Mouse (Mus musculus): ENCODE measurements around the gene Zdhhc6. TPM values are rescaled to one million over a fixed set of nuclear protein-coding genes. Genes with fewer than 3 reads are reported as not detected.
A peak's percentile ranks its signal among the peaks of the same experiment; 100 is the strongest.

Zdhhc6 gene
- 56.8 and 64.3 TPM in 2 replicates for total RNA-seq (2012; rRNA removed)

DNA sequence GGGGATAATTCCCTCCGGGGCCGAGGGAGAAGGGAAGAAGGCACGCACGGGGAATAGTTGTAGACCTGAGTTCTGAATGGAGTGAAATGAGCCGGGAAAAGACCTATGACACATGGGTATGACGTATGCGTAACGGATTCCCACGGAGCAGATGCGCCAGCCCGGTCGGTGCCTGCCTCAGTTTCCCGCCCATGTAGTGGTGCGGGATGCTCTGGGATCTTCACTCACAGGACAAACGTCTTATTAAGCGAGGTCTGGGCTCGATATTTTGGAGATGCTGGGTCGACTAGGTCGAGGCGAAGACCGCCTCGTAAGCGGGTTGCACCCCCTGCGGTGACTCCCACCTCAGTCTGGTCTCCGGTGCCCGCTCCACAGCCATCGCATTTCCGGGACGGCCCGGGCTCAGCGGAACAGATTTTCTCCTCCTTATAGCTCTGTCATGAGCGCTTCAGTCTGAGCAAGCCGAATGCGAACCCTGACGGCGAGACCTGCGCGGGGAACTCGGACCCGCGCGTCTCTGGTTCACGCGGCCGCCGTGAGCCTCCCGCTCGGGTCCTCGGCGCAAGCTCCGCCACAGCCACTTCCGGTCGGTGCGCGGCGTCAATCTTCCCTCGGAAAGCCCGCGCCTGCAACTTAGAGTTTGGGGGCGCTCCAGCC is at the start of gene Zdhhc6:
Zdhhc6 (minus strand) TSS at position 581 of the 657 bp plus-strand sequence.
- H3K4me1 ChIP-seq (ENCODE audit: control insufficient read depth in 2 of 2, insufficient read depth in 2 of 2, low read length in 2 of 2, poor library complexity in 1 of 2) = peaks cover 0 to 6% of the 10 kb centered on the region in 2 experiments; a peak in 2 of 4 replicates
- no peaks in the 10 kb centered on the region for H3K9me3 ChIP-seq (ENCODE audit: control insufficient read depth, insufficient read depth, low read depth, low read length)
- TF ChIP-seq ZNF384 (IDR thresholded peaks at IDR 0.05; ENCODE audit: low read depth, low read length) = no peak
- no peak for TF ChIP-seq ZC3H11A (IDR thresholded peaks at IDR 0.05; ENCODE audit: borderline replicate concordance, low read depth, low read length)
- no peak for TF ChIP-seq MAFK (IDR thresholded peaks at IDR 0.05; ENCODE audit: insufficient read depth, low read depth, low read length)
- no peak for TF ChIP-seq CHD2 (IDR thresholded peaks at IDR 0.05; ENCODE audit: low read depth, low read length)
- no peak for TF ChIP-seq HCFC1 (IDR thresholded peaks at IDR 0.05; ENCODE audit: borderline replicate concordance, insufficient read depth, low read length)
- H3K36me3 ChIP-seq (ENCODE audit: control insufficient read depth, insufficient read depth, low read length, poor library complexity, severe bottlenecking) = peaks cover 6% of the 10 kb centered on the region
- in situ Hi-C loops (cut with MboI; ENCODE audit: low sequenced_read_pairs in 2 of 2, unreplicated experiment in 2 of 2) = no loop called here
- H3K27ac ChIP-seq (ENCODE audit: insufficient read depth, low read depth, low read length, poor library complexity, severe bottlenecking) = no peak within 1 kb of the TSS
- peak; percentile 47 for DNase-seq (ENCODE audit: low read depth, low spot score)
- peak within 1 kb of the TSS; percentile 94 for H3K9ac ChIP-seq (ENCODE audit: insufficient read depth, low read depth, low read length, poor library complexity, severe bottlenecking)
- peak within 1 kb of the TSS; percentile 78 to 92 for H3K4me3 ChIP-seq (ENCODE audit: insufficient read depth in 1 of 2, low read depth in 1 of 2, low read length in 2 of 2, poor library complexity in 1 of 2, severe bottlenecking in 1 of 2)

DNA sequence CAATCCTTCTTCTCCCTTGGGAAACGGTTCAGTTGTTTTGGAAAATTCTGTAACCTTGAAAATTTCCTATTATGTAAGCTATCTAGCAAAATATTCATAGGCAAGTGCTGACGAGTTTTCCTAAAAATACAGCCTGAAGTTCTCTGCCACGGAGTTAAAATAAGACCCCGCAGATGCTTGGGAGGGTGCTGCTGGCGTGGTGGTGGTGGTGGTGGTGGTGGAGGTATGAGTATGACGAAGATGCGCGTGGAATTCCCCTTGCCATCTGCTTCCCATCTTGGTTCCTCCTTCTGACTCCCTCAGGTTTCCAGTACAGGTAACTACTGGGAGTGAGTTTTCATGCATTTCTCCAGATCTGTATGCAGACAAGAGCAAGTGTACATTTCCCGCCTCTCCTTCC is 46.8 kb upstream of the Zdhhc6 start:
- Histone ChIP-seq H3K36me3 (ENCODE audit: control insufficient read depth, insufficient read depth, low read length, poor library complexity, severe bottlenecking) (no peaks in the 10 kb centered on the region), H3K4me3 (ENCODE audit: insufficient read depth in 1 of 2, low read depth in 1 of 2, low read length in 2 of 2, poor library complexity in 1 of 2, severe bottlenecking in 1 of 2) (no peak overlapping the region), H3K9me3 (ENCODE audit: control insufficient read depth, insufficient read depth, low read depth, low read length) (no peaks in the 10 kb centered on the region), H3K9ac (ENCODE audit: insufficient read depth, low read depth, low read length, poor library complexity, severe bottlenecking) (no peak overlapping the region), H3K27ac (ENCODE audit: insufficient read depth, low read depth, low read length, poor library complexity, severe bottlenecking) (no peak overlapping the region), H3K4me1 (ENCODE audit: control insufficient read depth in 2 of 2, insufficient read depth in 2 of 2, low read length in 2 of 2, poor library complexity in 1 of 2) (no peaks in the 10 kb centered on the region)
- in situ Hi-C loops (cut with MboI; ENCODE audit: low sequenced_read_pairs in 2 of 2, unreplicated experiment in 2 of 2) = no loop called here
- TF ChIP-seq ZNF384 (IDR thresholded peaks at IDR 0.05; ENCODE audit: low read depth, low read length) (no peak), CHD2 (IDR thresholded peaks at IDR 0.05; ENCODE audit: low read depth, low read length) (no peak), ZC3H11A (IDR thresholded peaks at IDR 0.05; ENCODE audit: borderline replicate concordance, low read depth, low read length) (no peak), HCFC1 (IDR thresholded peaks at IDR 0.05; ENCODE audit: borderline replicate concordance, insufficient read depth, low read length) (no peak), MAFK (IDR thresholded peaks at IDR 0.05; ENCODE audit: insufficient read depth, low read depth, low read length) (no peak)
- DNase-seq (ENCODE audit: low read depth, low spot score) = no peak

DNA sequence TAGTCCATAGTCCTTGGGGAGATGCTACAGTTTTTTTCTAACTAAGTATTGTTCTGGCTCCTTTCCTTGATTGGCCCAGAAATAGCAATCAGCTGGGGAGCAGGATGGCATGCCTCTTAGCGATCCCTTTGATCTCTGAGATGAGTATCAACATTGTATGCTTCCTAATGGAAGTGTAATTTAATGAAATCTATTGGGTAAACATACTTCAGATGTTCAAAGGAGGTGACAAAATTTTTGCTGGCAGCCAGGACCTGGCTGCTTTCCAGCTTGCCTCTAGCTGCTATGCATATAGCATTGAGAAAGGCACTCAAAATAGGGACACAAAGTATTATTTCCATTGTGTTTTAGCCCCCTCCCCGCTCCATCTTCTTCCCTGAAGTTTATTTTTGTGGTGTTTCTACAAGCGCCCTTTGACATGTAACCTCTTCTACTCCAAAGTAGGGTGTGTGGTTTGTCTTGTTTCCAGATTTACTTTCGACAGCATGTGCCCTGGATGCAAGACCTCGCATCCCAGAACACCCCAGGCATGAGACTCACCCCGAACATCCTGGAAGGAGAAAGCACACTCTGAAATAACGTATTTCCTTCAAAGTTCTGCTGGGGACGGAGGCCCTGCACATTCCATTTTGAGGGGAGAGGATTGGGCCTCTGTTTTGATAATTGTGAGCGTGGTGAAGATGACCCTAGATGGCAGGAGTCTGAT is 35.0 kb upstream of the Zdhhc6 start:
- Histone ChIP-seq H3K36me3 (ENCODE audit: control insufficient read depth, insufficient read depth, low read length, poor library complexity, severe bottlenecking) (no peaks in the 10 kb centered on the region), H3K4me1 (ENCODE audit: control insufficient read depth in 2 of 2, insufficient read depth in 2 of 2, low read length in 2 of 2, poor library complexity in 1 of 2) (no peaks in the 10 kb centered on the region), H3K4me3 (ENCODE audit: insufficient read depth in 1 of 2, low read depth in 1 of 2, low read length in 2 of 2, poor library complexity in 1 of 2, severe bottlenecking in 1 of 2) (no peak overlapping the region), H3K9ac (ENCODE audit: insufficient read depth, low read depth, low read length, poor library complexity, severe bottlenecking) (no peak overlapping the region), H3K27ac (ENCODE audit: insufficient read depth, low read depth, low read length, poor library complexity, severe bottlenecking) (no peak overlapping the region), H3K9me3 (ENCODE audit: control insufficient read depth, insufficient read depth, low read depth, low read length) (no peaks in the 10 kb centered on the region)
- TF ChIP-seq MAFK (IDR thresholded peaks at IDR 0.05; ENCODE audit: insufficient read depth, low read depth, low read length) = no peak
- no peak for TF ChIP-seq ZNF384 (IDR thresholded peaks at IDR 0.05; ENCODE audit: low read depth, low read length)
- no peak for TF ChIP-seq HCFC1 (IDR thresholded peaks at IDR 0.05; ENCODE audit: borderline replicate concordance, insufficient read depth, low read length)
- TF ChIP-seq CHD2 (IDR thresholded peaks at IDR 0.05; ENCODE audit: low read depth, low read length) = no peak
- TF ChIP-seq ZC3H11A (IDR thresholded peaks at IDR 0.05; ENCODE audit: borderline replicate concordance, low read depth, low read length) = no peak
- in situ Hi-C loops (cut with MboI; ENCODE audit: low sequenced_read_pairs in 2 of 2, unreplicated experiment in 2 of 2) = no loop called here
- DNase-seq (ENCODE audit: low read depth, low spot score) = no peak

DNA sequence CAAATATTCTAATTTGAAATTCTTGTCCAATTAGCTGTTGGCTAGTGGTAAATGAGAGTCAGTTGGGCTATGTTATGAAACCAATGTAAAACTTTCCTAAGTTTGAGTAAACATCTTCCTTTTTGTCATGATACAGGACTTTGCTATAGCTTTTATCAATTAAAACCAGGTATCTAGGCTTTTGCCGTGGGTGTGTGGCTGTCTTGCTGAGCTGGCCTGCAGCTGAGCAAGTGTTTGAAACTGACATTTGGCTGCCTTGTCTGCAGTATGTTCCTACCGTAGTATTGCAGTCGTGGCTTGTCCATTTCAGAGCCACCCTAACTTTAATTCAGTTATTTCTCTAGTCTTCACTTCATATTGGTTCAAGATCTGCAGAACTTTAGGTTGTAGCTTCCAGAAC is 32.4 kb upstream of the Zdhhc6 start:
- Histone ChIP-seq H3K4me3 (ENCODE audit: insufficient read depth in 1 of 2, low read depth in 1 of 2, low read length in 2 of 2, poor library complexity in 1 of 2, severe bottlenecking in 1 of 2) (no peak overlapping the region), H3K36me3 (ENCODE audit: control insufficient read depth, insufficient read depth, low read length, poor library complexity, severe bottlenecking) (no peaks in the 10 kb centered on the region), H3K9me3 (ENCODE audit: control insufficient read depth, insufficient read depth, low read depth, low read length) (no peaks in the 10 kb centered on the region), H3K27ac (ENCODE audit: insufficient read depth, low read depth, low read length, poor library complexity, severe bottlenecking) (no peak overlapping the region), H3K9ac (ENCODE audit: insufficient read depth, low read depth, low read length, poor library complexity, severe bottlenecking) (no peak overlapping the region), H3K4me1 (ENCODE audit: control insufficient read depth in 2 of 2, insufficient read depth in 2 of 2, low read length in 2 of 2, poor library complexity in 1 of 2) (no peaks in the 10 kb centered on the region)
- no peak for TF ChIP-seq MAFK (IDR thresholded peaks at IDR 0.05; ENCODE audit: insufficient read depth, low read depth, low read length)
- no peak for TF ChIP-seq ZC3H11A (IDR thresholded peaks at IDR 0.05; ENCODE audit: borderline replicate concordance, low read depth, low read length)
- TF ChIP-seq CHD2 (IDR thresholded peaks at IDR 0.05; ENCODE audit: low read depth, low read length) = no peak
- no peak for TF ChIP-seq ZNF384 (IDR thresholded peaks at IDR 0.05; ENCODE audit: low read depth, low read length)
- no peak for TF ChIP-seq HCFC1 (IDR thresholded peaks at IDR 0.05; ENCODE audit: borderline replicate concordance, insufficient read depth, low read length)
- no peak for DNase-seq (ENCODE audit: low read depth, low spot score)
- in situ Hi-C loops (cut with MboI; ENCODE audit: low sequenced_read_pairs in 2 of 2, unreplicated experiment in 2 of 2) = no loop called here

All from ES-E14 (cell line).